Mouse (Mus musculus) liver, embryonic 13.5 days (tissue): Measurements from ENCODE around the gene Rccd1. TPM values are rescaled to one million over a fixed set of nuclear protein-coding genes. Genes with fewer than 3 reads are reported as not detected.

Experiments used
- ATAC-seq: fragments of 200-750 bp; cut with Nextera tagmentation; 2 replicates; pipeline ENCODE4 v1.8.0; 2017; ENCODE audit warnings: low read depth, mild to moderate bottlenecking, moderate number of reproducible peaks, moderate library complexity
- DNase-seq: peaks from one replicate; pipeline ENCODE4 v3.0.0; 2022
- H3K27ac ChIP-seq: fragments of 300-500 bp; sonication (generic); 2 replicates; pipeline ENCODE4 v1.5.1; 2015; ENCODE audit warnings: moderate library complexity, mild to moderate bottlenecking, inconsistent platforms
- H3K27me3 ChIP-seq: fragments of 300-500 bp; sonication (generic); 2 replicates; pipeline ENCODE4 v1.6.1; 2015; ENCODE audit warnings: mild to moderate bottlenecking, inconsistent platforms
- H3K36me3 ChIP-seq: fragments of 300-500 bp; sonication (generic); 2 replicates; pipeline ENCODE4 v1.6.1; 2015; ENCODE audit warnings: mild to moderate bottlenecking, inconsistent platforms
- H3K4me1 ChIP-seq: fragments of 300-500 bp; sonication (generic); replicated peaks from 2 replicates; pipeline ENCODE4 v1.6.1; 2015; ENCODE audit warnings: inconsistent platforms
- H3K4me2 ChIP-seq: fragments of 300-500 bp; sonication (generic); 2 replicates; pipeline ENCODE4 v1.6.1; 2015; ENCODE audit warnings: inconsistent platforms, mild to moderate bottlenecking, moderate library complexity
- H3K4me3 ChIP-seq: fragments of 300-500 bp; sonication (generic); replicated peaks from 2 replicates; pipeline ENCODE4 v1.5.1; 2015; ENCODE audit warnings: mild to moderate bottlenecking, inconsistent platforms
- H3K9ac ChIP-seq: fragments of 300-500 bp; sonication (generic); 2 replicates; pipeline ENCODE4 v1.6.1; 2015; ENCODE audit warnings: mild to moderate bottlenecking, inconsistent platforms
- H3K9me3 ChIP-seq: fragments of 300-500 bp; sonication (generic); replicated peaks from 2 replicates; pipeline ENCODE4 v1.6.1; 2016; ENCODE audit warnings: inconsistent platforms
- WGBS: fragments of 180-500 bp; shearing (Covaris S2); methylation state at CpG from one replicate; pipeline ENCODE4 v1.1.7; 2015; ENCODE audit not compliant: insufficient replicate concordance; 5-methylcytosine and 5-hydroxymethylcytosine counted together
- polyA plus RNA-seq: library from polyadenylated mRNA; unstranded; fragments of >200 nt; fragmentation: Nextera tagmentation; extraction: Ambion mirVana; gene quantifications from 2 replicates; pipeline ENCODE4 v1.2.1, GENCODE M21; 2015

Rccd1 gene
- polyA plus RNA-seq, 1 experiment from 2014 or later: 3.4 TPM

- DNase-seq: no peak
- H3K4me2 ChIP-seq: no peak overlapping the region
- H3K9me3 ChIP-seq: no peaks in the 10 kb centered on the region
- no peak overlapping the region for H3K27ac ChIP-seq
- 73% methylated on average over 9 of the region's 9 CpGs for WGBS
- H3K36me3 ChIP-seq: peaks cover 28% of the 10 kb centered on the region
- no peak overlapping the region for H3K4me3 ChIP-seq
- H3K27me3 ChIP-seq: peaks cover 39% of the 10 kb centered on the region
- H3K4me1 ChIP-seq: peaks cover 33% of the 10 kb centered on the region
- no peak for ATAC-seq
- no peak overlapping the region for H3K9ac ChIP-seq
These were observed 43.8 kb upstream of the Rccd1 start for GRCm38 (mm10) chr7:80368009-80368408.

GRCm38 (mm10) chr7:80367232-80367631, 43.0 kb upstream of the Rccd1 start:
- no peak overlapping the region for H3K9ac ChIP-seq

GRCm38 (mm10) chr7:80365759-80366158, 41.5 kb upstream of the Rccd1 start:
- Histone ChIP-seq H3K4me1 (peaks cover 20% of the 10 kb centered on the region), H3K9me3 (no peaks in the 10 kb centered on the region), H3K27ac (no peak overlapping the region), H3K4me3 (no peak overlapping the region), H3K4me2 (no peak overlapping the region), H3K36me3 (peaks cover 42% of the 10 kb centered on the region), H3K27me3 (peaks cover 17% of the 10 kb centered on the region), H3K9ac (no peak overlapping the region)
- DNase-seq: no peak
- WGBS: 52% methylated on average over 2 of the region's 2 CpGs
- ATAC-seq: no peak

More at GRCm38 (mm10) chr7:80367232-80367631, 43.0 kb upstream of the Rccd1 start:
- Histone ChIP-seq H3K36me3 (peaks cover 34% of the 10 kb centered on the region), H3K27ac (no peak overlapping the region), H3K4me3 (no peak overlapping the region), H3K27me3 (peaks cover 32% of the 10 kb centered on the region), H3K4me1 (peaks cover 32% of the 10 kb centered on the region), H3K4me2 (no peak overlapping the region), H3K9me3 (no peaks in the 10 kb centered on the region)
- DNase-seq: no peak
- ATAC-seq: no peak
- WGBS: 91% methylated on average over 7 of the region's 7 CpGs

- no peak overlapping the region for H3K4me3 ChIP-seq
- DNase-seq (no peak), ATAC-seq (no peak)
- H3K9me3 ChIP-seq: no peaks in the 10 kb centered on the region
- H3K27ac ChIP-seq: no peak overlapping the region
- H3K4me2 ChIP-seq: no peak overlapping the region
- H3K36me3 ChIP-seq: peaks cover 57% of the 10 kb centered on the region
- WGBS: 49% methylated on average over 3 of the region's 3 CpGs
- H3K9ac ChIP-seq: no peak overlapping the region
- H3K27me3 ChIP-seq: no peaks in the 10 kb centered on the region
- H3K4me1 ChIP-seq: no peaks in the 10 kb centered on the region
These were observed 36.2 kb upstream of the Rccd1 start for GRCm38 (mm10) chr7:80360435-80360834.

GRCm38 (mm10) chr7:80358039-80358438, 33.8 kb upstream of the Rccd1 start:
- Histone ChIP-seq H3K27ac (no peak overlapping the region), H3K9me3 (no peaks in the 10 kb centered on the region), H3K4me3 (no peak overlapping the region), H3K9ac (no peak overlapping the region), H3K4me2 (no peak overlapping the region), H3K27me3 (no peaks in the 10 kb centered on the region), H3K36me3 (peaks cover 46% of the 10 kb centered on the region), H3K4me1 (no peaks in the 10 kb centered on the region)
- DNase-seq (no peak), ATAC-seq (no peak)
- 75% methylated on average over 4 of the region's 4 CpGs for WGBS

- 74% methylated on average over 8 of the region's 8 CpGs for WGBS
- Histone ChIP-seq H3K27ac (no peak overlapping the region), H3K4me1 (no peaks in the 10 kb centered on the region), H3K4me3 (no peak overlapping the region), H3K27me3 (no peaks in the 10 kb centered on the region), H3K9me3 (no peaks in the 10 kb centered on the region), H3K36me3 (peaks cover 43% of the 10 kb centered on the region), H3K4me2 (no peak overlapping the region), H3K9ac (no peak overlapping the region)
- no peak for DNase-seq
- ATAC-seq: no peak
These were observed 32.9 kb upstream of the Rccd1 start for GRCm38 (mm10) chr7:80357156-80357555.

DNA sequence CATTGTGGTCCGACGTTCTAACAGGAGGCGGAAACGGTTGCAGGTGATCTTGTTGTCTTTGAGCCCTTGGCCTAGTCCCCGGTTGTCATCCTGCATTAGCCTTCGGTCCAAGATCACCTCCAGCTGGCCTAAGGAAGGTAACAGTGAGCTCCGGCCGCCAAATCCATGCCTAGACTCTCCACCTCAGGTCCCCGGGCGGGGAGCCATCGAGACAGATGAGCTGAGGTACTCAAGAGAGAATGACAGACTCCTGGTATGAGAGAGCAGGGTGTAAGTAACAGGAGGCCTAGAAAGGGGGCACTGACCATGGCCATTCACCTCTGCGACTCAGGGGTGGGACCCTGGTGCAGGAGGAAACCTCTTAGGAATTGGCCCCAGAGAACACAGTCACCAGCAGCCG, 32.1 kb upstream of the Rccd1 start:
- ATAC-seq: no peak
- H3K4me1 ChIP-seq: peaks cover 3% of the 10 kb centered on the region
- no peak overlapping the region for H3K4me3 ChIP-seq
- H3K27me3 ChIP-seq: no peaks in the 10 kb centered on the region
- H3K9ac ChIP-seq: no peak overlapping the region
- no peak overlapping the region for H3K27ac ChIP-seq
- H3K36me3 ChIP-seq: peaks cover 43% of the 10 kb centered on the region
- H3K4me2 ChIP-seq: no peak overlapping the region
- 83% methylated on average over 13 of the region's 13 CpGs for whole genome bisulfite sequencing
- DNase-seq: no peak
- H3K9me3 ChIP-seq: no peaks in the 10 kb centered on the region

DNA sequence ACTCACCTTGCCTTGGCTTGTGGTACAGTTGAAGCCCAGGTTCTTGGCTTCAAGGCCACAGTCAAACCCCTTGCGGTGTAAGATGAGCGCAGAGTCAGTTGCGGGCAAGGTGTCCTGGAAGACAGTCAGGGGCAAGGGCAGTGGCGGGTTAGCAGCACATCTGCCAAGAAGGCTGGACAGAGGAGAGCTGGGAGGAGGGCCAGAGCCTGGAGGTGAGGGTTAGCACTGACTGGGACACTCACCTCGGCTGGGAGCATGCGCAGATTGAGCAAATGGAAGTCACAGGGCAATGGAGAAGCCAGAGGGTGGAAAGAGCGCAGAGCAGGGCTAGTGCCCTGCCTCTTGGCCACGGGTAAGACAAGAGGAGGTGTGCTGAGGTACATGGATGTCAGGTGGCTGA, 28.7 kb upstream of the Rccd1 start:
- Histone ChIP-seq H3K27ac (no peak overlapping the region), H3K4me2 (no peak overlapping the region), H3K9ac (no peak overlapping the region), H3K27me3 (no peaks in the 10 kb centered on the region), H3K4me3 (no peak overlapping the region), H3K36me3 (peaks cover 31% of the 10 kb centered on the region), H3K4me1 (peaks cover 14% of the 10 kb centered on the region), H3K9me3 (no peaks in the 10 kb centered on the region)
- 83% methylated on average over 8 of the region's 8 CpGs for WGBS
- DNase-seq (no peak), ATAC-seq (no peak)

GRCm38 (mm10) chr7:80350808-80351207, 26.6 kb upstream of the Rccd1 start:
- Histone ChIP-seq H3K9ac (no peak overlapping the region), H3K4me1 (peaks cover 30% of the 10 kb centered on the region), H3K4me3 (no peak overlapping the region), H3K27me3 (no peaks in the 10 kb centered on the region), H3K27ac (no peak overlapping the region), H3K36me3 (peaks cover 25% of the 10 kb centered on the region), H3K4me2 (0 out of 2 replicates have a peak overlapping the region, but pooled peaks have one; percentile 14), H3K9me3 (no peaks in the 10 kb centered on the region)
- 7% methylated on average over 2 of the region's 2 CpGs for WGBS
- no peak for DNase-seq
- ATAC-seq: peak; percentile 69

- ATAC-seq (no peak), DNase-seq (no peak)
- WGBS: 65% methylated on average over 13 of the region's 13 CpGs
- Histone ChIP-seq H3K4me2 (no peak overlapping the region), H3K4me3 (no peak overlapping the region), H3K4me1 (peaks cover 38% of the 10 kb centered on the region), H3K27me3 (no peaks in the 10 kb centered on the region), H3K9me3 (no peaks in the 10 kb centered on the region), H3K27ac (no peak overlapping the region), H3K36me3 (peaks cover 19% of the 10 kb centered on the region), H3K9ac (no peak overlapping the region)
These were observed 23.7 kb upstream of the Rccd1 start for GRCm38 (mm10) chr7:80347670-80348586.

- Histone ChIP-seq H3K4me3 (no peak overlapping the region), H3K36me3 (peaks cover 16% of the 10 kb centered on the region), H3K9me3 (no peaks in the 10 kb centered on the region), H3K27me3 (no peaks in the 10 kb centered on the region), H3K4me2 (no peak overlapping the region), H3K4me1 (peaks cover 48% of the 10 kb centered on the region), H3K9ac (no peak overlapping the region), H3K27ac (no peak overlapping the region)
- DNase-seq: no peak
- ATAC-seq: no peak
- WGBS: 46% methylated on average over 5 of the region's 5 CpGs
These were observed 22.6 kb upstream of the Rccd1 start for GRCm38 (mm10) chr7:80346830-80347229.

DNA sequence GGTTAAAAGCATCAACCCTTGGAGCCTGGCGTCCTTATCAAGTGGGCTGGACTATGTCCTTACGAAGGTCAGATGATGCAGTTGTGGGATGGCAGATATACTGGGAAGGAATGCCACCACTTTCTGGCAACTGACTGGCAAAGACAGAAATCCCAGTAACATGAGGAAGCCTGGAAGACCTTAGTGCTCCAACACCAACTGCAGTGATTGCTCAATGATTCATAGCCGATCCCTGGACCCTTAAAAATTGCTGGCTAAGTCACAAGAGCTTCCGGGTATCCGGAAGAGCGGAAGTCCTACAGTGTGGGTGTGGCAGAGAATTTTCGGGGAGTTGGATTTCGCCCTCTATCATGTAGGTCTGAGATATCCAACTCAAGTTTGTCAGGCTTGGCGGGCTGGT, 21.9 kb upstream of the Rccd1 start:
- DNase-seq: no peak
- peaks cover 50% of the 10 kb centered on the region for H3K4me1 ChIP-seq
- 78% methylated on average over 9 of the region's 9 CpGs for WGBS
- H3K27me3 ChIP-seq: no peaks in the 10 kb centered on the region
- H3K9me3 ChIP-seq: no peaks in the 10 kb centered on the region
- no peak overlapping the region for H3K27ac ChIP-seq
- H3K36me3 ChIP-seq: peaks cover 11% of the 10 kb centered on the region
- ATAC-seq: no peak
- H3K9ac ChIP-seq: no peak overlapping the region
- H3K4me2 ChIP-seq: no peak overlapping the region
- no peak overlapping the region for H3K4me3 ChIP-seq
